Mouse (Mus musculus): ENCODE data around the gene Gm13871. TPM values are rescaled to one million over a fixed set of nuclear protein-coding genes. Genes with fewer than 3 reads are reported as not detected.
"Not testable (repeated sequence)": the region's sequence is repeated elsewhere in the genome, so short reads cannot be mapped to it uniquely, and the experiment has no call there.

The Gm13871 gene
- polyA plus RNA-seq (2012; rRNA removed) (not detected in 2 replicates), polyA plus RNA-seq (2014; fragmentation: Nextera tagmentation; extraction: Ambion mirVana) (not detected in 2 replicates)

- not testable (repeated sequence) for ATAC-seq (ENCODE audit: insufficient read depth); H3K4me3 ChIP-seq (ENCODE audit: insufficient read depth in 1 of 2, low read depth in 2 of 2, low read length in 2 of 2); H3K4me2 ChIP-seq (ENCODE audit: low read depth); H3K27ac ChIP-seq; H3K4me1 ChIP-seq (replicated peaks; ENCODE audit: control insufficient read depth in 2 of 2, insufficient read depth in 2 of 2, low read length in 1 of 2); DNase-seq (ENCODE audit: low read depth in 3 of 3, low spot score in 3 of 3); H3K27me3 ChIP-seq (ENCODE audit: control insufficient read depth, insufficient read depth, low read length); H3K9ac ChIP-seq (replicated peaks); H3K36me3 ChIP-seq (replicated peaks; ENCODE audit: control insufficient read depth, insufficient read depth, low read depth); H3K9me3 ChIP-seq (ENCODE audit: control insufficient read depth, low read length)
- WGBS (ENCODE audit: insufficient replicate concordance): no CpG with 5 or more reads among the region's 4 CpGs
These were observed at the start of gene Gm13871 for GRCm38 (mm10) chr4:73905853-73906252. Gm13871 (minus strand) TSS chr4:73905953.

- no peak for ATAC-seq (ENCODE audit: insufficient read depth)
- Histone ChIP-seq H3K27me3 (ENCODE audit: control insufficient read depth, insufficient read depth, low read length) (no peaks in the 10 kb centered on the region), H3K9ac (replicated peaks) (no peak within 1 kb of the TSS), H3K27ac (no peak within 1 kb of the TSS), H3K4me3 (ENCODE audit: insufficient read depth in 1 of 2, low read depth in 2 of 2, low read length in 2 of 2) (no peak within 1 kb of the TSS), H3K4me1 (replicated peaks; ENCODE audit: control insufficient read depth in 2 of 2, insufficient read depth in 2 of 2, low read length in 1 of 2) (no peaks in the 10 kb centered on the region), H3K36me3 (replicated peaks; ENCODE audit: control insufficient read depth, insufficient read depth, low read depth) (no peaks in the 10 kb centered on the region), H3K9me3 (ENCODE audit: control insufficient read depth, low read length) (no peaks in the 10 kb centered on the region), H3K4me2 (ENCODE audit: low read depth) (no peak within 1 kb of the TSS)
- no peak for TF ChIP-seq EP300 (IDR thresholded peaks at IDR 0.05; ENCODE audit: low read depth)
- TF ChIP-seq CTCF (IDR thresholded peaks at IDR 0.05; ENCODE audit: low read depth): no peak
- WGBS (ENCODE audit: insufficient replicate concordance): 65% methylated on average over 8 of the region's 8 CpGs
- DNase-seq (ENCODE audit: low read depth in 3 of 3, low spot score in 3 of 3): no peak
These were observed 44.7 kb upstream of the Gm13871 start, which contains the start of gene 2310002L09Rik for GRCm38 (mm10) chr4:73950375-73950896. 2310002L09Rik (minus strand) TSS chr4:73950846.

GRCm38 (mm10) chr4:73920660-73921059, 14.9 kb upstream of the Gm13871 start, which contains the start of gene Gm11756:
Gm11756 (minus strand) TSS chr4:73920760.
- H3K9me3 ChIP-seq (ENCODE audit: control insufficient read depth, low read length); H3K4me1 ChIP-seq (replicated peaks; ENCODE audit: control insufficient read depth in 2 of 2, insufficient read depth in 2 of 2, low read length in 1 of 2); H3K9ac ChIP-seq (replicated peaks); ATAC-seq (ENCODE audit: insufficient read depth); H3K4me2 ChIP-seq (ENCODE audit: low read depth); H3K27ac ChIP-seq; DNase-seq (ENCODE audit: low read depth in 3 of 3, low spot score in 3 of 3); H3K27me3 ChIP-seq (ENCODE audit: control insufficient read depth, insufficient read depth, low read length); H3K4me3 ChIP-seq (ENCODE audit: insufficient read depth in 1 of 2, low read depth in 2 of 2, low read length in 2 of 2); H3K36me3 ChIP-seq (replicated peaks; ENCODE audit: control insufficient read depth, insufficient read depth, low read depth): not testable (repeated sequence)
- 59% methylated on average over 6 of the region's 6 CpGs for WGBS (ENCODE audit: insufficient replicate concordance)

DNA sequence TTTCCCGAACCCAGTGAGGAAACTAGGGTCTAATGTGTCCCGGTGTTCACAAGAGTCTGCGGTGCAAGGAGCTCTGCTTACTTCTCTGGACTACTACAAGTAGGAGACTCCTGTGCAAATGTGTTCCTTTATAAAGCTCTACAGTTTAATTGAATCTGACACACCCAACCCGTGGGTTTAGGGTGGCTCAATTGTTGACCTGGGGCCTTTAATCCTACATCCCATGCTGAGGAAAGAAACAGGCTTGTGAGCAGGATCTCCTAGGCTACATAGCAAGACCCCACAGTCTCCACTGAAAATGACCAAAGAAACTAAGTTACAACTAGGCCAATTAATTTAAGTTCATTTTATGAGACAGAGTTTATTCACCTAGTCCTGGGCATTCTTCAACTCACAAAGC, 14.7 kb downstream of the Gm13871 start, which contains the start of gene Gm11757:
Gene Gm11757 (minus strand): TSS at position 101 of the 400 bp plus-strand sequence.
- not testable (repeated sequence) for H3K27me3 ChIP-seq (ENCODE audit: control insufficient read depth, insufficient read depth, low read length); H3K36me3 ChIP-seq (replicated peaks; ENCODE audit: control insufficient read depth, insufficient read depth, low read depth); H3K27ac ChIP-seq; ATAC-seq (ENCODE audit: insufficient read depth); H3K4me1 ChIP-seq (replicated peaks; ENCODE audit: control insufficient read depth in 2 of 2, insufficient read depth in 2 of 2, low read length in 1 of 2); H3K9ac ChIP-seq (replicated peaks); DNase-seq (ENCODE audit: low read depth in 3 of 3, low spot score in 3 of 3); H3K9me3 ChIP-seq (ENCODE audit: control insufficient read depth, low read length); H3K4me3 ChIP-seq (ENCODE audit: insufficient read depth in 1 of 2, low read depth in 2 of 2, low read length in 2 of 2); H3K4me2 ChIP-seq (ENCODE audit: low read depth)
- no CpG with 5 or more reads among the region's 4 CpGs for WGBS (ENCODE audit: insufficient replicate concordance)

GRCm38 (mm10) chr4:73876166-73876565, 29.6 kb downstream of the Gm13871 start, which contains the start of gene Gm11758:
Gm11758 (minus strand) TSS chr4:73876266.
- not testable (repeated sequence) for ATAC-seq (ENCODE audit: insufficient read depth); H3K27me3 ChIP-seq (ENCODE audit: control insufficient read depth, insufficient read depth, low read length); H3K4me3 ChIP-seq (ENCODE audit: insufficient read depth in 1 of 2, low read depth in 2 of 2, low read length in 2 of 2); H3K4me1 ChIP-seq (replicated peaks; ENCODE audit: control insufficient read depth in 2 of 2, insufficient read depth in 2 of 2, low read length in 1 of 2); H3K27ac ChIP-seq; H3K4me2 ChIP-seq (ENCODE audit: low read depth); H3K9me3 ChIP-seq (ENCODE audit: control insufficient read depth, low read length); DNase-seq (ENCODE audit: low read depth in 3 of 3, low spot score in 3 of 3); H3K9ac ChIP-seq (replicated peaks); H3K36me3 ChIP-seq (replicated peaks; ENCODE audit: control insufficient read depth, insufficient read depth, low read depth)
- no CpG with 5 or more reads among the region's 4 CpGs for whole genome bisulfite sequencing (ENCODE audit: insufficient replicate concordance)

Other genes with a start within 250 kb of the Gm13871 start
- gene Gm11239, start 237.6 kb downstream of the Gm13871 start, polyA plus RNA-seq (2012; rRNA removed): not detected in 2 replicates
- gene Gm11239, start 237.6 kb downstream of the Gm13871 start, polyA plus RNA-seq (2014; fragmentation: Nextera tagmentation; extraction: Ambion mirVana): not detected in 2 replicates
- gene Gm428, start 222.4 kb downstream of the Gm13871 start, polyA plus RNA-seq (2012; rRNA removed): not detected in 2 replicates
- not detected in 2 replicates for gene Gm428, start 222.4 kb downstream of the Gm13871 start, polyA plus RNA-seq (2014; fragmentation: Nextera tagmentation; extraction: Ambion mirVana)
- not detected in 2 replicates for gene Rasef, start 115.0 kb downstream of the Gm13871 start, polyA plus RNA-seq (2012; rRNA removed)
- 0.10 TPM in 1 of 2 replicates, not detected in the other for gene Rasef, start 115.0 kb downstream of the Gm13871 start, polyA plus RNA-seq (2014; fragmentation: Nextera tagmentation; extraction: Ambion mirVana)
- gene Gm11758, start 29.7 kb downstream of the Gm13871 start, polyA plus RNA-seq (2012; rRNA removed): not detected in 2 replicates
- not detected in 2 replicates for gene Gm11758, start 29.7 kb downstream of the Gm13871 start, polyA plus RNA-seq (2014; fragmentation: Nextera tagmentation; extraction: Ambion mirVana)
- not detected in 2 replicates for gene Gm11757, start 14.8 kb downstream of the Gm13871 start, polyA plus RNA-seq (2012; rRNA removed)
- not detected in 2 replicates for gene Gm11757, start 14.8 kb downstream of the Gm13871 start, polyA plus RNA-seq (2014; fragmentation: Nextera tagmentation; extraction: Ambion mirVana)
- not detected in 2 replicates for gene Gm11756, start 14.8 kb upstream of the Gm13871 start, polyA plus RNA-seq (2012; rRNA removed)
- not detected in 2 replicates for gene Gm11756, start 14.8 kb upstream of the Gm13871 start, polyA plus RNA-seq (2014; fragmentation: Nextera tagmentation; extraction: Ambion mirVana)
- gene 2310002L09Rik, start 44.9 kb upstream of the Gm13871 start, polyA plus RNA-seq (2012; rRNA removed): not detected in 2 replicates
- not detected in 2 replicates for gene 2310002L09Rik, start 44.9 kb upstream of the Gm13871 start, polyA plus RNA-seq (2014; fragmentation: Nextera tagmentation; extraction: Ambion mirVana)
- gene Frmd3, start 107.5 kb upstream of the Gm13871 start, polyA plus RNA-seq (2012; rRNA removed): 0.02 TPM in 2 replicates
- 0.11 TPM in 1 of 2 replicates, not detected in the other for gene Frmd3, start 107.5 kb upstream of the Gm13871 start, polyA plus RNA-seq (2014; fragmentation: Nextera tagmentation; extraction: Ambion mirVana)